Mouse (Mus musculus) heart, postnatal 4 days (tissue): ENCODE measurements around the gene 1700023F06Rik. TPM values are rescaled to one million over a fixed set of nuclear protein-coding genes. Genes with fewer than 3 reads are reported as not detected.
"Not testable (repeated sequence)": the region's sequence is repeated elsewhere in the genome, so short reads cannot be mapped to it uniquely, and the experiment has no call there.

Source experiments
- DNase-seq: peaks from one replicate; pipeline ENCODE4 v3.0.0; 2021
- total RNA-seq, 2 experiments: library from RNA; stranded (reverse); gene quantifications; 2 replicates each; pipeline ENCODE4 v1.2.3; 2021

1700023F06Rik gene
- total RNA-seq, 2 experiments from 2014 or later = not detected

- not testable (repeated sequence) for DNase-seq
Measured at GRCm38 (mm10) chr11:103222718-103223117, 14.4 kb upstream of the 1700023F06Rik start.

GRCm38 (mm10) chr11:103221437-103221836 lies 13.1 kb upstream of the 1700023F06Rik start:
- DNase-seq = no peak

- peak; percentile 37 for DNase-seq
Measured at GRCm38 (mm10) chr11:103219995-103220394, 11.6 kb upstream of the 1700023F06Rik start.

GRCm38 (mm10) chr11:103219259-103219658 lies 10.9 kb upstream of the 1700023F06Rik start:
- no peak for DNase-seq

- DNase-seq = no peak
Measured at GRCm38 (mm10) chr11:103218517-103218901, 10.2 kb upstream of the 1700023F06Rik start.

- peak; percentile 63 for DNase-seq
Measured at GRCm38 (mm10) chr11:103217790-103218516, 9.6 kb upstream of the 1700023F06Rik start, which contains the start of gene Spata32. Gene Spata32, minus strand, starts transcription at chr11:103218432.

GRCm38 (mm10) chr11:103215355-103215754 lies 7.0 kb upstream of the 1700023F06Rik start:
- no peak for DNase-seq

GRCm38 (mm10) chr11:103213712-103214111 lies 5.4 kb upstream of the 1700023F06Rik start:
- no peak for DNase-seq

GRCm38 (mm10) chr11:103210291-103210690 lies 1.9 kb upstream of the 1700023F06Rik start:
- no peak for DNase-seq

- no peak for DNase-seq
Measured at GRCm38 (mm10) chr11:103206203-103206602, 2.2 kb downstream of the 1700023F06Rik start.

- no peak for DNase-seq
Measured at GRCm38 (mm10) chr11:103202376-103202775, 6.0 kb downstream of the 1700023F06Rik start.

GRCm38 (mm10) chr11:103201664-103202063 lies 6.7 kb downstream of the 1700023F06Rik start:
- peak; percentile 83 for DNase-seq

- DNase-seq = peak; percentile 45
Measured at GRCm38 (mm10) chr11:103198911-103199803, 9.2 kb downstream of the 1700023F06Rik start.

GRCm38 (mm10) chr11:103198339-103198738 lies 10.0 kb downstream of the 1700023F06Rik start:
- no peak for DNase-seq

GRCm38 (mm10) chr11:103197340-103197739 lies 11.0 kb downstream of the 1700023F06Rik start:
- DNase-seq = no peak

GRCm38 (mm10) chr11:103195656-103196055 lies 12.7 kb downstream of the 1700023F06Rik start:
- no peak for DNase-seq

- DNase-seq = no peak
Measured at GRCm38 (mm10) chr11:103195236-103195635, 13.1 kb downstream of the 1700023F06Rik start.

- DNase-seq = no peak
Measured at GRCm38 (mm10) chr11:103193825-103194168, 14.6 kb downstream of the 1700023F06Rik start.

GRCm38 (mm10) chr11:103192956-103193824 lies 15.2 kb downstream of the 1700023F06Rik start:
- DNase-seq = peak; percentile 50

- DNase-seq = no peak
Measured at GRCm38 (mm10) chr11:103192230-103192955, 16.0 kb downstream of the 1700023F06Rik start.

- DNase-seq = peak; percentile 70
Measured at GRCm38 (mm10) chr11:103184891-103185290, 23.5 kb downstream of the 1700023F06Rik start.

- no peak for DNase-seq
Measured at GRCm38 (mm10) chr11:103181911-103182310, 26.4 kb downstream of the 1700023F06Rik start.
